Mouse (Mus musculus) myocyte (in vitro differentiated cells): ENCODE results near the gene Agbl1.

ENCODE experiments used
- CEBPB ChIP-seq: IDR thresholded peaks from 2 replicates; pipeline ENCODE4 v1.6.1; 2011; ENCODE audit warnings: mild to moderate bottlenecking, moderate library complexity; ENCODE audit not compliant: poor library complexity, insufficient read depth, severe bottlenecking
- E2F4 ChIP-seq: IDR thresholded peaks from one replicate; pipeline ENCODE4 v1.6.1; 2011; ENCODE audit warnings: mild to moderate bottlenecking, control low read depth, moderate library complexity; ENCODE audit not compliant: insufficient read depth
- MYOD1 ChIP-seq, 3 experiments: IDR thresholded peaks; one replicate each; pipeline ENCODE4 v1.6.1; 2011; ENCODE audit warnings: control low read depth in 2 of 3, low read depth in 2 of 3, mild to moderate bottlenecking in 2 of 3, moderate library complexity in 1 of 3; ENCODE audit not compliant: insufficient read length in 2 of 3, control insufficient read depth in 1 of 3
- POLR2A ChIP-seq: IDR thresholded peaks from one replicate; pipeline ENCODE4 v1.6.1; 2011; ENCODE audit warnings: low read depth, mild to moderate bottlenecking, control low read depth, moderate library complexity; ENCODE audit not compliant: insufficient read length
- POLR2AphosphoS2 ChIP-seq: IDR thresholded peaks from one replicate; pipeline ENCODE4 v1.6.1; 2011; ENCODE audit warnings: low read depth, control low read depth; ENCODE audit not compliant: insufficient read length
- TCF12 ChIP-seq: IDR thresholded peaks from one replicate; pipeline ENCODE4 v1.6.1; 2011; ENCODE audit warnings: mild to moderate bottlenecking, control low read depth; ENCODE audit not compliant: poor library complexity, insufficient read depth, severe bottlenecking
- USF1 ChIP-seq: IDR thresholded peaks from one replicate; pipeline ENCODE4 v1.6.1; 2011; ENCODE audit warnings: low read depth, mild to moderate bottlenecking, control low read depth, moderate library complexity

DNA sequence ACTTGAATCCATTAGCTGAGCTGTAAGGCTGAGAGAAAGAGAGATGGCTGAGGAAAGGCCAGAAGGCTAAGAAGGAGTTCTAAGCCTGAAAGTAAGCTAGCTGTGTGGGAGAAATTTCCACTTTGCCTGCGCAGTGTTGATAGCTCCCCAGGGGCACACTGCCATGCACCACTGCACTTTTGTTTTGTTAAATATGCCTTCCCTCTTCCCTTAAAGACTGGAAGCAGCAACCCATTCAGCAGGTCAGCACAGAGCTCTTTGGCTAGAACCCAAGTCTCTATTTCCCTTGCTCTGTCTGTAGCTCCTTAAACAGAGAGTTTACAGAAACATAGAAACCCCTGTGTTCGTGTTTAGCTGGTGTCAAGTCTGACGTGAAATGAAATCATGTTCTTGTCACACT is 922.7 kb downstream of the Agbl1 start:
- TF ChIP-seq POLR2A = no peak
- TF ChIP-seq POLR2AphosphoS2 = no peak
- no peak for TF ChIP-seq E2F4
- no peak for TF ChIP-seq TCF12
- no peak for TF ChIP-seq USF1
- no peak for TF ChIP-seq MYOD1 (IDR thresholded peaks at IDR 0.05; ENCODE audit: control insufficient read depth in 1 of 3, insufficient read length in 2 of 3, low read depth in 2 of 3)
- no peak for TF ChIP-seq CEBPB
